Mouse (Mus musculus): ENCODE data around the gene Macrod1.

DNA sequence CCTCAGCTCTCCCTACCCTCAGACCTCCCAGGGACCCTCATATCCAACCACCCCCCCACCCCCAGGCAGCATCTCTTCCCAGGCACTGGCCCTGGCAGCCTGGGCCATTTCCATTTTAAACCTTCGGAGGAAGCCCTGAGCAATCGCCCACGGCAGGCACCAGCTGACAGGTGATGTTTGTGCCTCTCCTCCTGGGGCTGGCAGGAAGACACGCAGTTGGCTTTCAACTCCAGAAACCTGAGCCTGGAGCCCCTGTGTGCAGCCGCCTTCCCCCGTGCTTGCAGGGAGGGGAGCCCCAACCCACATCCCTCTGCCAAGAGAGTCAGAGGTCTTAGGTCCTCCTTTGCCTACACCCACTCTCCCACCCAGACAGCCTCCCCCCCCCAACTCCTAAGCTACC is 107.6 kb downstream of the Macrod1 start:
- TF ChIP-seq CTCF (conservative IDR thresholded peaks at IDR 0.05; ENCODE audit: insufficient read depth, insufficient read length, low read depth, low read length) (no peak), POLR2A (IDR thresholded peaks at IDR 0.05; ENCODE audit: low read depth, low read length) (no peak)
